Mouse (Mus musculus): ENCODE data around the gene Cpne7.

DNA sequence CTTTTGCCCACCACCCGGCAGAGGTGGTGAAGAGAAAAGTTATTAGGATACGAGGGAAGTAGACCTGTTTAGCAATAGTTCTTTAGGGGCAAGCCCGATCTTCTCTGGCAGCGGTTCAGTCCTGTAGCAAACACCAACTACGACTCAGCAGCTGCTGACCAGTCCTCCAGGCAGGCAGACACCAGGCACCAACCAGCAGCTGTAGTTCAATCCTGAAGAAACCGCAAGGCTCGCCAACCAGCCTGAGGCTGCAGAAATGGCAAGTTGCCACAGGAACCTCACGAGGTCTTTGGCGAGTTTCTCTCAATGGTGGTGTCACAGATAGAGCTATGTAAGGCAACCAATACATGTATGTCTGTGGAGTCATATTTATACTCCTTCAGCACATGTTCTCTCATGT, 4.3 kb upstream of the Cpne7 start:
- no peak for TF ChIP-seq POLR2A (IDR thresholded peaks at IDR 0.05; ENCODE audit: control insufficient read depth in 1 of 2, insufficient read depth in 1 of 2, low read depth in 1 of 2, low read length in 2 of 2, poor library complexity in 1 of 2)
- no peak for TF ChIP-seq GATA1 (IDR thresholded peaks at IDR 0.05; ENCODE audit: low read depth, low read length)
- no peak for TF ChIP-seq ZMIZ1 (IDR thresholded peaks at IDR 0.05; ENCODE audit: low read depth, low read length)
